Mouse (Mus musculus) liver, embryonic 11.5 days (tissue): ENCODE measurements around the gene Etl4. TPM values are rescaled to one million over a fixed set of nuclear protein-coding genes. Genes with fewer than 3 reads are reported as not detected.

ENCODE experiments used
- ATAC-seq: fragments of 200-750 bp; cut with Nextera tagmentation; replicated peaks from 2 replicates; pipeline ENCODE4 v1.8.0; 2017; ENCODE audit warnings: moderate number of reproducible peaks, mild to moderate bottlenecking, moderate TSS enrichment, moderate library complexity; ENCODE audit not compliant: low FRiP score
- DNase-seq: peaks from one replicate; pipeline ENCODE4 v3.0.0-alpha.2; 2017; ENCODE audit warnings: low spot score
- H3K27ac ChIP-seq: fragments of 300-500 bp; sonication (generic); 2 replicates; pipeline ENCODE4 v1.5.1; 2014; ENCODE audit warnings: mild to moderate bottlenecking, low read depth, low read length, control low read depth
- H3K27me3 ChIP-seq: fragments of 300-500 bp; sonication (generic); replicated peaks from 2 replicates; pipeline ENCODE4 v1.6.1; 2014; ENCODE audit warnings: low read length, mixed read lengths; ENCODE audit not compliant: control insufficient read depth, insufficient read depth
- H3K36me3 ChIP-seq: fragments of 300-500 bp; sonication (generic); 2 replicates; pipeline ENCODE4 v1.6.1; 2014; ENCODE audit warnings: mild to moderate bottlenecking, low read length, moderate library complexity, mixed read lengths; ENCODE audit not compliant: control insufficient read depth, insufficient read depth
- H3K4me1 ChIP-seq: fragments of 300-500 bp; sonication (generic); replicated peaks from 2 replicates; pipeline ENCODE4 v1.6.1; 2014; ENCODE audit warnings: low read length, mixed read lengths; ENCODE audit not compliant: control insufficient read depth, insufficient read depth
- H3K4me2 ChIP-seq: fragments of 300-500 bp; sonication (generic); 2 replicates; pipeline ENCODE4 v1.6.1; 2014; ENCODE audit warnings: mild to moderate bottlenecking, control low read depth, moderate library complexity
- H3K4me3 ChIP-seq: fragments of 300-500 bp; sonication (generic); 2 replicates; pipeline ENCODE4 v1.5.1; 2014; ENCODE audit warnings: low read depth, low read length, control low read depth
- H3K9ac ChIP-seq: fragments of 300-500 bp; sonication (generic); 2 replicates; pipeline ENCODE4 v1.6.1; 2014; ENCODE audit warnings: low read depth, low read length, control low read depth
- H3K9me3 ChIP-seq: fragments of 300-500 bp; sonication (generic); 2 replicates; pipeline ENCODE4 v1.6.1; 2016; ENCODE audit warnings: low read length, inconsistent platforms, mixed read lengths; ENCODE audit not compliant: control insufficient read depth
- WGBS: fragments of 180-500 bp; shearing (Covaris S2); extraction: QIAGEN DNeasy Blood & Tissue Kit; methylation state at CpG from one replicate; pipeline ENCODE4 v1.1.7; 2014; 5-methylcytosine and 5-hydroxymethylcytosine counted together
- polyA plus RNA-seq: library from polyadenylated mRNA; unstranded; fragments of >200 nt; fragmentation: Nextera tagmentation; extraction: Ambion mirVana; gene quantifications from 2 replicates; pipeline ENCODE4 v1.2.1, GENCODE M21; 2014

The Etl4 gene
- polyA plus RNA-seq, 1 experiment from 2014 or later, result 17.9 TPM

DNA sequence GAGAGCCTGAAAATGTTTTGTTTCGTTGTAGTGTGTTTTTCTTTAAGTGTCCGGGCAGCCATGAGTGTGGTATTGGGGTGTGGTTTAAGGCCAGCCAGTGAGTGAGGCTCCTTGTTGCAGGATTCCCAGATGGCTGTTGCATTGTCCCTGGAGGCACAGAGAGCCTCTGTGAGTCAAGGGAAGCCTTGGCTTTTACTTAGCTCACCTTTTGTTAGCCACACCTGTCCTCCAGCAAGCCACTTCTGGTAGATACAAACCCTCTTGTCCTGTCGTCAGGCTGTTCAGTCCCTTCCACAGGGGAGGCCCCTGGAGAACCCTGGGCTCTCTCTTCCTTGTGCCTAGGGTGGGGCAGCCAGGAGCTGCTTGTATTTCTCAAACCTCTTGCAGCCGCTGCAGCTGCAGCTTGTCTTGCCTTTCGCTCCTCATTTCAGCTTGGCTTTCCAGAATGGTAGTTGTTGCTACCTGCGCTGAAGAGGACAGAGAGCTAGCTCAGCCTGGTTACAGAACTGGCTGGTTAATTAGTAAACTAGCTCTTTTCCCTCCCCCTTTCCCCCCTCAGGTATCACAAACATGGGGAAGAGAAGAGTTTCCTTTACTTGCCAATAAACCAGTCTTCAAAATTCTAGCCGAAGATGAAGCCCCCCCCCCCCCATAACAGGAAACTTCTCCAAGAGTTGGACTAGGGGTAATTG, 826.9 kb downstream of the Etl4 start:
- no peak overlapping the region for H3K4me3 ChIP-seq
- no peak overlapping the region for H3K9ac ChIP-seq
- no peaks in the 10 kb centered on the region for H3K36me3 ChIP-seq
- no peak overlapping the region for H3K27ac ChIP-seq
- WGBS, result 69% methylated on average over 7 of the region's 7 CpGs
- no peaks in the 10 kb centered on the region for H3K27me3 ChIP-seq
- peak overlapping the region; percentile 13; the same call in 1 of the 2 replicates for H3K4me2 ChIP-seq
- H3K9me3 ChIP-seq, result no peaks in the 10 kb centered on the region
- H3K4me1 ChIP-seq, result peaks cover 3% of the 10 kb centered on the region; the same call in 1 of the 2 replicates
- ATAC-seq (no peak), DNase-seq (no peak)

GRCm38 (mm10) chr2:20737112-20737808, 827.7 kb downstream of the Etl4 start:
- no peak overlapping the region for H3K27ac ChIP-seq
- ATAC-seq, result no peak

DNA sequence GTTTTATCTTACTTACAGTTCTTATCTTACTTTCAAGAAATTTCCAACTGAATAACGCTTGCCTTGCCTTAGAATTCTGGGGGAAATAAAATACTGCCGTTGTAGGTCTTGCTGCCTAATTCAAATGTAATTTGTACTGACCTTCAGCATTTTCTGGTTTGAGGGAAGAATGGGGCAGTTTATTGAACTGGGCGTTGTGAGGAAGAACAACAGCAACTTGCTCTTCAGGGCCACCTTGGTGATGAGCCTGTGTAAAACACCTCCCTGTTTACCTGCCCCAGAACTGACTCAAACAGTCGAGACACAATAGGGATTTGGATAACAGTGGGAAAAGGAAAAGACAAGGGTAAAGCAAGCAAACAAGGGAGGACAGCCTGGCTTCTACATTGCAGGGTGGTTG, 828.3 kb downstream of the Etl4 start:
- Histone ChIP-seq H3K4me2 (no peak overlapping the region), H3K27ac (no peak overlapping the region), H3K4me3 (no peak overlapping the region), H3K9ac (no peak overlapping the region), H3K36me3 (no peaks in the 10 kb centered on the region), H3K9me3 (no peaks in the 10 kb centered on the region), H3K4me1 (peaks cover 3% of the 10 kb centered on the region; the same call in 1 of the 2 replicates), H3K27me3 (no peaks in the 10 kb centered on the region)
- DNase-seq (no peak), ATAC-seq (no peak)
- WGBS, result 59% methylated on average over 4 of the region's 4 CpGs

More at GRCm38 (mm10) chr2:20737112-20737808, 827.7 kb downstream of the Etl4 start:
- Histone ChIP-seq H3K9ac (no peak overlapping the region), H3K27me3 (no peaks in the 10 kb centered on the region), H3K36me3 (no peaks in the 10 kb centered on the region), H3K4me3 (no peak overlapping the region), H3K4me1 (peaks cover 3% of the 10 kb centered on the region; the same call in 1 of the 2 replicates), H3K9me3 (no peaks in the 10 kb centered on the region), H3K4me2 (no peak overlapping the region)
- WGBS, result 68% methylated on average over 19 of the region's 19 CpGs
- DNase-seq, result no peak

- no peak overlapping the region for H3K4me3 ChIP-seq
- H3K36me3 ChIP-seq, result no peaks in the 10 kb centered on the region
- no peak overlapping the region for H3K9ac ChIP-seq
- no peak overlapping the region for H3K4me2 ChIP-seq
- DNase-seq (no peak), ATAC-seq (no peak)
- no peak overlapping the region for H3K27ac ChIP-seq
- H3K9me3 ChIP-seq, result no peaks in the 10 kb centered on the region
- WGBS, result 44% methylated on average over 1 of the region's 1 CpGs
- H3K4me1 ChIP-seq, result no peaks in the 10 kb centered on the region
- no peaks in the 10 kb centered on the region for H3K27me3 ChIP-seq
Measured at GRCm38 (mm10) chr2:20747723-20748122, 838.1 kb downstream of the Etl4 start.

GRCm38 (mm10) chr2:20748481-20748880, 838.9 kb downstream of the Etl4 start:
- Histone ChIP-seq H3K4me1 (no peaks in the 10 kb centered on the region), H3K27me3 (no peaks in the 10 kb centered on the region), H3K27ac (no peak overlapping the region), H3K9ac (no peak overlapping the region), H3K4me3 (no peak overlapping the region), H3K9me3 (no peaks in the 10 kb centered on the region), H3K36me3 (no peaks in the 10 kb centered on the region), H3K4me2 (no peak overlapping the region)
- no peak for ATAC-seq
- DNase-seq, result no peak
- 74% methylated on average over 1 of the region's 1 CpGs for WGBS

DNA sequence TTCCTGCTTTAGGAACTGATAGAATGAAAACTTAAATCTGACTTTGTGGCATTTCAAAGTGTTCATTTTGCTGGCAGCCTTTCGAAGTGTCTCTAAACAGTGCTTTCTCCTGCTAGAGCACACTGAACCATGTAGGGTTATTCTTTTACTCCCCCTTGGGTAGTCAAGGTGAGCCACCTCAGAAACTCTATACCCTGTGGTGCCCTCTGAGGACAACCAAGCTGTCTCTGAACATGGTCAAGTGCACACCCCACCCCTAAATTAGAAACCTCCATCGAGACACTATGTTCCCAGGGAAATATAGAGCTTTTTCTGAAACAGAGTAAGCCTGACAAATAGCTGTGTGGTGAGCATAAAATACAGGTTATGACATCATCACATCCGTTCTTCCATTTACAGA, 840.1 kb downstream of the Etl4 start:
- H3K9ac ChIP-seq, result no peak overlapping the region
- ATAC-seq (no peak), DNase-seq (no peak)
- H3K9me3 ChIP-seq, result no peaks in the 10 kb centered on the region
- H3K36me3 ChIP-seq, result no peaks in the 10 kb centered on the region
- no peak overlapping the region for H3K4me3 ChIP-seq
- whole genome bisulfite sequencing, result 84% methylated on average over 3 of the region's 3 CpGs
- H3K4me1 ChIP-seq, result no peaks in the 10 kb centered on the region
- H3K27me3 ChIP-seq, result no peaks in the 10 kb centered on the region
- H3K27ac ChIP-seq, result no peak overlapping the region
- H3K4me2 ChIP-seq, result no peak overlapping the region

- WGBS, result 74% methylated on average over 8 of the region's 8 CpGs
Measured at GRCm38 (mm10) chr2:20753282-20754110, 843.9 kb downstream of the Etl4 start.

GRCm38 (mm10) chr2:20756964-20757363, 847.4 kb downstream of the Etl4 start:
- DNase-seq, result no peak
- H3K4me1 ChIP-seq, result no peaks in the 10 kb centered on the region
- H3K4me2 ChIP-seq, result no peak overlapping the region
- H3K9me3 ChIP-seq, result no peaks in the 10 kb centered on the region
- no peak overlapping the region for H3K9ac ChIP-seq
- no peak for ATAC-seq
- no peak overlapping the region for H3K27ac ChIP-seq
- H3K36me3 ChIP-seq, result no peaks in the 10 kb centered on the region
- WGBS, result 56% methylated on average over 3 of the region's 3 CpGs
- no peaks in the 10 kb centered on the region for H3K27me3 ChIP-seq
- no peak overlapping the region for H3K4me3 ChIP-seq

More at GRCm38 (mm10) chr2:20753282-20754110, 843.9 kb downstream of the Etl4 start:
- DNase-seq (no peak), ATAC-seq (no peak)
- no peak overlapping the region for H3K9ac ChIP-seq
- no peaks in the 10 kb centered on the region for H3K9me3 ChIP-seq
- H3K36me3 ChIP-seq, result no peaks in the 10 kb centered on the region
- no peak overlapping the region for H3K4me2 ChIP-seq
- no peak overlapping the region for H3K4me3 ChIP-seq
- H3K4me1 ChIP-seq, result no peaks in the 10 kb centered on the region
- no peak overlapping the region for H3K27ac ChIP-seq
- H3K27me3 ChIP-seq, result no peaks in the 10 kb centered on the region
